Mouse (Mus musculus): ENCODE measurements around the gene Tiam1.

GRCm38 (mm10) chr16:89972854-89973487, 170.6 kb downstream of the Tiam1 start:
- no peak for TF ChIP-seq POLR2A (IDR thresholded peaks at IDR 0.05; ENCODE audit: control insufficient read depth, extremely low read depth, insufficient read depth, low read length, poor library complexity)
- no peak for TF ChIP-seq CTCF (IDR thresholded peaks at IDR 0.05; ENCODE audit: borderline replicate concordance, control insufficient read depth, extremely low read depth, insufficient read depth, low read length, poor library complexity)
